Mouse (Mus musculus): Measurements from ENCODE around the gene Prdx5.
"Not testable (repeated sequence)": the region's sequence is repeated elsewhere in the genome, so short reads cannot be mapped to it uniquely, and the experiment has no call there.

GRCm38 (mm10) chr19:6910306-6910705 lies 400 bp upstream of the Prdx5 start:
- not testable (repeated sequence) for TF ChIP-seq POLR2A (IDR thresholded peaks at IDR 0.05; ENCODE audit: low read depth, low read length); CHD1 (IDR thresholded peaks at IDR 0.05; ENCODE audit: low read depth, low read length); ZC3H11A (IDR thresholded peaks at IDR 0.05; ENCODE audit: low read depth, low read length); RCOR1 (conservative IDR thresholded peaks at IDR 0.05; ENCODE audit: low read depth, low read length); CHD2 (IDR thresholded peaks at IDR 0.05; ENCODE audit: low read length); E2F4 (IDR thresholded peaks at IDR 0.05; ENCODE audit: insufficient replicate concordance, low read depth, low read length); CTCF (conservative IDR thresholded peaks at IDR 0.05 in 1 of 2, IDR thresholded peaks at IDR 0.05 in 1 of 2; ENCODE audit: low read depth in 2 of 2, low read length in 2 of 2); NRF1 (IDR thresholded peaks at IDR 0.05; ENCODE audit: low read depth, low read length); POLR2AphosphoS2 (IDR thresholded peaks at IDR 0.05; ENCODE audit: low read depth, low read length); MAX (IDR thresholded peaks at IDR 0.05; ENCODE audit: low read length); USF1 (IDR thresholded peaks at IDR 0.05; ENCODE audit: low read depth, low read length)
